Mouse (Mus musculus): Measurements from ENCODE around the gene Fjx1. TPM values are rescaled to one million over a fixed set of nuclear protein-coding genes. Genes with fewer than 3 reads are reported as not detected.

Fjx1 gene
- polyA plus RNA-seq (2012) = 0.39 and 0.58 TPM in 2 replicates

DNA sequence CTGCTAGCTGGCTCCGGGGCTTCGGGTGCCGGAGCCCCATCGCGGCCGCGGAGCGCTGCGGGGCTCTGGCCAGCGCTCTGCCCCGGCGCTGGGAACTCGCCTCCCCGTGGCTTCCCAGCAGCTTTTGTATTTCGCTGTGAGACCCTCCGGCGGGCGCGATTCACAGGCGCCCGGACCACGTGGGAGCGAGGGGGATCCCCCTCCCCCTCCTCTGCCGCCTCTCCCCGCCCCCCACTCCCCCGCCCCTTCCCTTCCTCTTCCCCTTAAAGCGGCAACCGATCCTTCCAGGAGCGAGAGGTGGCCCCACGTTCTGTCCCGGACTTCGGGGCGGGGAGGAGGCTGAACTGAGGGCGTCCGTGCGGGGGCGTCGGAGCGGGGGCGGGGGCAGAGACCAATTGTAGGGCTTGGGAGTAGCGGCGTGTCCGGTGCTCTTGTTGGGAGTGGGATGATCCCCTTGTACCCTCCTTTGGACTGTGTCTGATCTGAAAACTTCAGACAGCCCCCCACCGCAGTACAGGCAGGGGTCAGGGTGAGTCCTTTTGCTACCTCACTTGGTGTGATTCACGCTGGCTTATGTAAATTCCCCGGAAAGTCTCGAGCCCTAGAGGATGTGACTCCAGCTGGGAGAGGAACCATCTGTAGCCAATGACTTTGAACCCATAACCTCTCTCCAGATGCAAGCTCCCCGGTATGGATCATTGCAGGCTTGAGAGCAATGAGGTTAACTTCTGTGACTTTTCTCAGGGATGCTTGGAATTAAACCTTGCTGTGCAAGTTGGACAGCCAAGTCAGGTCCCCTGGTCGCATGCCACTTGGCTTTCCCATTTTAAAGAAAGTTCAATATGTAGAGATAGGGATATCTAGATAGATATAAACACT lies at the start of gene Fjx1:
TSS of gene Fjx1 (minus strand) at position 829 of the 879 bp plus-strand sequence.

GRCm38 (mm10) chr2:102407363-102408184 lies 44.7 kb downstream of the Fjx1 start, which contains the start of gene Trim44:
Trim44 (minus strand) TSS chr2:102407828.

Other genes starting within 250 kb of the Fjx1 start
- gene Trim44, start 44.7 kb downstream of the Fjx1 start, polyA plus RNA-seq (2012) = 12.5 and 25.3 TPM in 2 replicates
- gene Pamr1, start 97.5 kb upstream of the Fjx1 start, polyA plus RNA-seq (2012) = not detected in 2 replicates
- under 0.01 TPM in 1 of 2 replicates, not detected in the other for gene Slc1a2, start 206.2 kb upstream of the Fjx1 start, polyA plus RNA-seq (2012)